Mouse (Mus musculus) heart, embryonic 14.5 days (tissue): ENCODE measurements around the gene Mgat4e. TPM values are rescaled to one million over a fixed set of nuclear protein-coding genes. Genes with fewer than 3 reads are reported as not detected.

Experiments used
- ATAC-seq: fragments of 200-750 bp; cut with Nextera tagmentation; 2 replicates; pipeline ENCODE4 v1.8.0; 2017; ENCODE audit warnings: low read depth, moderate TSS enrichment; ENCODE audit not compliant: insufficient number of reproducible peaks, insufficient read depth, low FRiP score
- H3K27ac ChIP-seq, 2 experiments: fragments of 200-500 bp in 1 of 2; fragments of 300-500 bp in 1 of 2; sonication (generic) in 1 of 2; replicated peaks in 1 of 2; 2 replicates each; pipeline ENCODE4 v1.5.1; 2012 to 2014; ENCODE audit warnings: low read depth in 2 of 2, low read length in 2 of 2, control low read depth in 1 of 2, mild to moderate bottlenecking in 1 of 2, mixed read lengths in 1 of 2; ENCODE audit not compliant: control insufficient read depth in 1 of 2, insufficient read depth in 1 of 2
- H3K27me3 ChIP-seq: fragments of 300-500 bp; sonication (generic); 2 replicates; pipeline ENCODE4 v1.6.1; 2014; ENCODE audit warnings: mild to moderate bottlenecking, low read length, control low read depth; ENCODE audit not compliant: control insufficient read depth, insufficient read depth
- H3K36me3 ChIP-seq: fragments of 300-500 bp; sonication (generic); 2 replicates; pipeline ENCODE4 v1.6.1; 2014; ENCODE audit warnings: mild to moderate bottlenecking, control low read depth, low read length, mixed read lengths; ENCODE audit not compliant: control insufficient read depth, insufficient read depth
- H3K4me1 ChIP-seq, 2 experiments: fragments of 200-500 bp in 1 of 2; fragments of 300-500 bp in 1 of 2; sonication (generic) in 1 of 2; 2 replicates each; pipeline ENCODE4 v1.6.1; 2012 to 2014; ENCODE audit warnings: low read length in 2 of 2, control low read depth in 1 of 2, mixed read lengths in 1 of 2; ENCODE audit not compliant: control insufficient read depth in 2 of 2, insufficient read depth in 2 of 2
- H3K4me2 ChIP-seq: fragments of 300-500 bp; sonication (generic); 2 replicates; pipeline ENCODE4 v1.6.1; 2014; ENCODE audit warnings: mild to moderate bottlenecking, low read length
- H3K4me3 ChIP-seq, 2 experiments: fragments of 200-500 bp in 1 of 2; fragments of 300-500 bp in 1 of 2; sonication (generic) in 1 of 2; 2 replicates each; pipeline ENCODE4 v1.5.1; 2012 to 2014; ENCODE audit warnings: low read length in 2 of 2, mild to moderate bottlenecking in 2 of 2, control low read depth in 1 of 2, low read depth in 1 of 2, moderate library complexity in 1 of 2; ENCODE audit not compliant: control insufficient read depth in 1 of 2, insufficient read depth in 1 of 2
- H3K9ac ChIP-seq: fragments of 300-500 bp; sonication (generic); 2 replicates; pipeline ENCODE4 v1.6.1; 2014; ENCODE audit warnings: mild to moderate bottlenecking, low read length
- H3K9me3 ChIP-seq: fragments of 300-500 bp; sonication (generic); 2 replicates; pipeline ENCODE4 v1.6.1; 2016; ENCODE audit warnings: low read length, control low read depth; ENCODE audit not compliant: control insufficient read depth
- WGBS: fragments of 180-500 bp; shearing (Covaris S2); extraction: QIAGEN DNeasy Blood & Tissue Kit; methylation state at CpG from one replicate; pipeline ENCODE4 v1.1.7; 2014; 5-methylcytosine and 5-hydroxymethylcytosine counted together
- polyA plus RNA-seq: library from polyadenylated mRNA; unstranded; fragments of >200 nt; fragmentation: Nextera tagmentation; extraction: Ambion mirVana; gene quantifications from 2 replicates; pipeline ENCODE4 v1.2.1, GENCODE M21; 2014

Mgat4e gene
- polyA plus RNA-seq, 1 experiment from 2014 or later: not detected

DNA sequence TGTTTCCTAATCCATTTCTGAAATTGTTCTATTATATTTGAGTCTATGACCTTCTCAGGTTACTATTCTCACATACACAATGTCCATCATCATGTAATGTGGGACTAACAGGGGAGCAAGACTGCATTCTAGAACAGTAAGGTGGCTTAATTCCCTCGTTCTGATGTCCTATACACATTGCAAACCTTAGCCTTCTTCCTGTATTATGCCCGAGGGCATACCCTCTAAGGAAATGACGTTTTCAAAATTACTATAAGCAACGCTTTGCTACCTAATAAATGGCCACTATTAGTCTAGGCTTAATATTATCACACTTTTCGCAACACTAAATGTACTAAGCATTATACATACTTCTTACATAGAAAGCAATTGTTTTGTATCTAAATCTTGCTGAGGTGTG is 55.5 kb downstream of the Mgat4e start:
- Histone ChIP-seq H3K27ac (peak overlapping the region; percentile 74 to 91), H3K9ac (peak overlapping the region; percentile 69), H3K4me3 (peak overlapping the region; percentile 75 to 88; a peak in 3 of 4 replicates), H3K36me3 (peaks cover 36% of the 10 kb centered on the region), H3K27me3 (no peaks in the 10 kb centered on the region), H3K4me1 (peaks cover 6 to 17% of the 10 kb centered on the region in 2 experiments), H3K4me2 (peak overlapping the region; percentile 66), H3K9me3 (no peaks in the 10 kb centered on the region)
- no peak for ATAC-seq
- WGBS: 19% methylated on average over 5 of the region's 5 CpGs

GRCm38 (mm10) chr1:134493496-134493895 is 56.0 kb downstream of the Mgat4e start:
- 79% methylated on average over 2 of the region's 2 CpGs for WGBS
- no peaks in the 10 kb centered on the region for H3K9me3 ChIP-seq
- peak overlapping the region; percentile 66 for H3K4me2 ChIP-seq
- H3K4me3 ChIP-seq: no peak overlapping the region
- peak overlapping the region in 1 of 2 experiments; percentile 91; a peak in 1 of 4 replicates for H3K27ac ChIP-seq
- peaks cover 6 to 17% of the 10 kb centered on the region in 2 experiments for H3K4me1 ChIP-seq
- no peak for ATAC-seq
- H3K9ac ChIP-seq: no peak overlapping the region
- H3K27me3 ChIP-seq: no peaks in the 10 kb centered on the region
- peaks cover 36% of the 10 kb centered on the region for H3K36me3 ChIP-seq

DNA sequence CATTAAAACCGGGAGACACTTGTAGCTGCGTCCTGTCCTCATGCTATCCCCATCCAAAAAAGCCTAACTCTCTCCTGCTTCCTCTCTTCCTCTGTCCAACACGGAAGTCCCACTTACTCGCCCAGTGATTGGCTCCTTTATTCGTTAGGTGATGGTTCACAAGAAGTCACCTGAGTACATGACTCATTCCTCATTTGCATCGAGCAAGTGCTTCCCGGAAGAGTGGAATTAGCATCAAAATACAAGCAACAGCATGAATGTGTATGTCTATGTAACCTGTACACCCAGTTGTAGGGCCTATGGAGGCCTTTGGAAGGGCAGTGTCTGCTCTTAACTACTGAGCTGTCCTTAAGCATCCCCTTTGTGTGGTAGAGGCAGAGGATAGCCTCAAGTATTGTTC is 57.2 kb downstream of the Mgat4e start:
- Histone ChIP-seq H3K4me2 (no peak overlapping the region), H3K9me3 (no peaks in the 10 kb centered on the region), H3K36me3 (peaks cover 40% of the 10 kb centered on the region), H3K27me3 (no peaks in the 10 kb centered on the region), H3K27ac (no peak overlapping the region), H3K4me3 (no peak overlapping the region), H3K9ac (no peak overlapping the region), H3K4me1 (peaks cover 6 to 17% of the 10 kb centered on the region in 2 experiments)
- 71% methylated on average over 7 of the region's 7 CpGs for WGBS
- ATAC-seq: no peak

Other genes with a start within 250 kb of the Mgat4e start
- 10.5 and 11.9 TPM in 2 replicates for gene Ppfia4, start 216.8 kb downstream of the Mgat4e start, polyA plus RNA-seq
- gene Tmem183a, start 187.7 kb downstream of the Mgat4e start, polyA plus RNA-seq: 62.5 and 69.3 TPM in 2 replicates
- not detected in 2 replicates for gene 4933406M09Rik, start 163.7 kb downstream of the Mgat4e start, polyA plus RNA-seq
- gene Cyb5r1, start 144.1 kb downstream of the Mgat4e start, polyA plus RNA-seq: 40.2 and 40.6 TPM in 2 replicates
- 140 and 146 TPM in 2 replicates for gene Adipor1, start 134.3 kb downstream of the Mgat4e start, polyA plus RNA-seq
- gene Klhl12, start 94.2 kb downstream of the Mgat4e start, polyA plus RNA-seq: 17.4 and 20.8 TPM in 2 replicates
- 29.1 and 30.4 TPM in 2 replicates for gene Rabif, start 55.0 kb downstream of the Mgat4e start, polyA plus RNA-seq
- 33.6 and 38.6 TPM in 2 replicates for gene Kdm5b, start 10.5 kb upstream of the Mgat4e start, polyA plus RNA-seq
- 0.08 and 0.42 TPM in 2 replicates for gene Syt2, start 97.0 kb upstream of the Mgat4e start, polyA plus RNA-seq